Mouse (Mus musculus) frontal cortex, adult 2 months (tissue): Measurements from ENCODE around the gene Hist2h2ab. TPM values are rescaled to one million over a fixed set of nuclear protein-coding genes. Genes with fewer than 3 reads are reported as not detected.
A peak's percentile ranks its signal among the peaks of the same experiment; 100 is the strongest.
"Not testable (repeated sequence)": the region's sequence is repeated elsewhere in the genome, so short reads cannot be mapped to it uniquely, and the experiment has no call there.

Experiments used
- DNase-seq, 2 experiments: peaks; one replicate each; pipeline ENCODE4 v3.0.0; 2022; ENCODE audit warnings: low spot score in 1 of 2; ENCODE audit errors: extremely low spot score in 1 of 2
- polyA plus RNA-seq: library from polyadenylated mRNA; depleted of rRNA; stranded (reverse); fragments of >200 nt; gene quantifications from 2 replicates; pipeline ENCODE4 v1.2.3, GENCODE M21; 2012

Hist2h2ab gene
- polyA plus RNA-seq, 1 experiment, result 2.0 TPM

DNA sequence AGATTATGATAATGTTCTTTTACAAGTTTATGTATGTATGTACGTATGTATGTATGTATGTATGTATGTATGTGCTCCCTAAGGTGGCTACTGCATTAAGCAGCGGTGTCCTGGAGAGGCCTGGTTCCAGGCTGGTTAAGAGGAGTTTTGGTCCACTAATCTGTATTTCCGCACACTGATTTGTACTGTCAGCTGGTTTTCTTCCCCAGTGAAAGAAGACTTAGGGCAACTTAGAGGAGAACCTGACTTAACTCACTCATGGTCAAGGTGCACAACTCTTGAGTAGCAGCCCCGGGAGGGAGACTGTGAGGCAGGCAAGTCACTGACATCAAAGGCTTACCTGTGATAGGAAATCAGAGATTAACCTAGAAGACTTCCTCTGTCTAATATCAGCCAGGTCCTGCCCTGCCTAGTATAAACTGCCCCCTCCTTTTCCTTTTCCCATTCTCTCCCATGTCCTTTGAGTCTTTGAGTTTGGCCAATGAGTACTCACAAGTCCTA, 17.2 kb downstream of the Hist2h2ab start:
- no peak for DNase-seq

DNA sequence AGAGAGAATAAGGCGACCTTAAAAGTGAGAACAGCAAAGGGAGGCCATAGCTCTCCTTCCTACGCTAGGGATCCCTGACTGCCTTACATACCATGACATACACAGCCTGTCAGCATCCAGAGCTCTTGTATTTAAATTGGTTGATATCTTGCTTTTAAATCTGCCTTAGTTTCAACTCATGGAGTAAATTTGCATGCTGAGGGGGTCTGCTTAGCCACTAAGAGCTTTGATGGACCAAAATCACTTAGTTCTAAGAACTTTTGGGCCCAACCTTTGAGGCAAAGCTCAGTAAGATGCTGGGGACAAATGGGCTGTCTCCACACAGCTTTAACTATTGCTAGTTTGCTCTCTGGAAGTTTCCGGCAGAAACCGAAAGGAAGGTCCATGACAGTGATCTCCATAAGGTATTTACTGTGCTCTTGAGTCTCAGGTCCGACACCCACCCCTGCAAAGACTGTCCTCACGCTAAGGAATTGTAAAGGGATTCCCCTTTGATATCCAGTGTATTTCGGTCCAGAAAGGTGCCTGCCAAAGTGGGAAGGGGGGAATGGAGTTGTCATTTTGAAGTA, 17.8 kb downstream of the Hist2h2ab start:
- no peak for DNase-seq

DNA sequence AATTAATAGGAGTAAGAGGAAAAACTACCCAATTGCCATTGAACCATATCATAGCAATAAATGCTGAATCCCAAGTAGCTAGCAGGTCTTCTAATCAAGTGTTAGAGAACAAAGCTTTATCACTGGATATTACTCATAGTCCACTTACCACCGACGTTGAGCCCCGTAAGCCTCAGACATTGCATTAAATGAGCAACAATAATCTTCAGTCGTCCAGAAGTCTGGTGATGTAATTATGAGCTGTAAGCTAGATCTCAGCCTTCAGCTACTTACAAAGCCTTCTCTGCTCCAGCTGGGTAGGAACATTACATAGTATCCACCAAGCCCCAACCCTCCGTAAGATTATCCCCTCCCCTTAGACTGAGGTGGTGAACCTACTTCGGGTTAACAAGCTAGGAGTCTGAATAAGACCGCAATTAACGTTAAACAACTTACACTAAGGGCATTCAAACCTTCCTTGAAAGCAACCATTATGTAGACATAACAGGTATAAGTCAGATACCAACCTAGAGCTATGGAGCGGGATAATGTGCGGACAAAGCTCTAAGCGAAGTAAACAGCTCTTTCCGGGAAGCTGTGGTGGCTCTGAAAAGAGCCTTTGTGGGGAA, 18.3 kb downstream of the Hist2h2ab start:
- DNase-seq, result no peak

DNA sequence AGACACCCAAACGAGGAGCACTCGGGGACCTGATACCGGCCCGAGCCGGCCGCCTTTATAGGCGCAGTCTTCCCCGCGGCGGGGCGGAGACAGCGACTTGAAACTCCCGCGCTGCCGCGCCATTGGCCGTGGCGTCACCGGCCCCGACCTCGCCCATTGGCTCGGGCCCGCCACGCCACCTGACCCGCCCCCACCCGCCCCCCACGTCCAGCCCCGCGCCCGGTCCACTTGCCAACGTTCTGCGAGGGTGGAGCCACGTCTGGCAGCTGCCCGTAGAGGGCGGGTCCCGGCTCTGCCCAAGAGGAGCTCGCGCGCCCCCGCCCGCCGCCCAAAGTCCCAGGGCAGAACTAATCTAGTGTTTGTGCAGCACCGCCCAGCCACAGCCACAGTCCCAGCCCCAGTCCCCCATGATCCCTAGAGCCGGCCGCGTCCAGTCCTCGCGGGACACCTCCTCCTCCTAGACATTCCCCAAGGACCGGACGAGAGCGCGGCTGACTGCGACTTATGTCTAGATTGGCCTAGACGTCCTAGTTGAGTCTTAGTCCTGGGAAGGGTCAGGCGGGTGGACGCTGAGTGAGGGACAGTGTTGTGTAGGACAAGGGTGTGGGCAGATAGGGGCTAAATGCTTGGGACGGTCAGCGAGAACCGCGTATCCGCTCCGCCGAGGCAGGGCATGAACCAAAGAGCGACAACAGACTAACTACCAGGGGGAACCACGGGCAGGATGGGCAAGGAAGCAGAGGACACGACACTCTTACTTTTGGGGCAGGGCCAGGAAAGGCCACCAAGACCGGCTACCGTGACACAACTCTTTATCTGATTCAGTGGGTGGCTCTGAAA, 19.5 kb downstream of the Hist2h2ab start, which contains the start of gene Hist2h3c2:
TSS of gene Hist2h3c2 (minus strand) at position 174 of the 840 bp plus-strand sequence.
- DNase-seq, result not testable (repeated sequence)

DNA sequence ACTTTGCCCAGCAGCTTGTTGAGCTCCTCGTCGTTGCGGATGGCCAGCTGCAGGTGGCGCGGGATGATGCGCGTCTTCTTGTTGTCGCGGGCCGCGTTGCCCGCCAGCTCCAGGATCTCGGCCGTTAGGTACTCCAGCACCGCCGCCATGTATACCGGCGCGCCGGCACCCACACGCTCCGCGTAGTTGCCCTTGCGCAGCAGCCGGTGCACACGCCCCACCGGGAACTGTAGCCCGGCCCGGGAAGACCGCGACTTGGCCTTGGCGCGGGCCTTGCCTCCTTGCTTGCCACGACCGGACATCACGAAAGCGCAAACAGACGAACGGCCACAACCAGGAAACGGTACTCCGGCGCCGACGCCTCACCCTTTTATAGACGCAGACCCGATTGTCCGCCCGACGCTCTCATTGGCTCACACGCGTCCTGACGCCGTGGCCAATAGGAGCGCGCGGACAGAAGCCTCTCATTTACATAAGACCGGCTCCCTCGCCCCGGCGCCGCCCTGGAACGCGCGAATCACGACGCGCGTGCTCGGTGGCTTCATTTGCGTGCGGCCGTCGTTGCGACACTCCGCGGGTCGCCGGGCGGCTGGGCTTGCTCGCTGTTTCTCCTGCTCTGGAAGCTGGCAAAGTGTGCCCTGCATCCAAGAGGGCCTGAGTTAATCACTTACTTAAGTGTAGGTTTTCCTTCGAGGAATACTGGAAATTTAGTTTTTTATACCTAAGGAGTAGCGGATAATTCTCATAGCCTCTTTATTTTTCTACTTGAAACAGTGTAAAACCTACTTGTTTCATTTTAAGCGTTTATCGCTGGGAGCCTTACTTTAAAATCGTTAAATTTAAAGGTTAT, 20.5 kb downstream of the Hist2h2ab start, which contains the start of gene Hist2h2aa2:
TSS of gene Hist2h2aa2 (minus strand) at position 328 of the 850 bp plus-strand sequence.
- peak; percentile 88 to 99 for DNase-seq

DNA sequence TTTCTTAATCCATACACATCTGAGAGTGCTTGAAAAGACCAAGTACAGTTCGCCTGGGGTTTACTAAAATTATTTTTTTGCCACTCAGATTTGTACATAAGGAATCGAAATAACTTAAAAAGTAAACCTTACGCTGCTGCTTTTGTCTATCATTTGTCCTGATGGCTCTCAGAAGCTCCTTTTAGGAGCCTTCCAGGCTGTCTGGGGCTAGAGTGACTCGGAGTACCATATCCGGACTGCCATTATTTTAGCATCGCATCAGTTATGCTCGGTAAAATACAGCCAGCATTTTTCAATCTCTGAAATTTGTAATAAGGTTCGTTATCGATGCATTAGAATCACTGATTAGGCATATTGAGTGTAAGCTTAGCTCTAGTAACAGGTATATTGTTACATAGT, 21.1 kb downstream of the Hist2h2ab start:
- DNase-seq, result no peak

DNA sequence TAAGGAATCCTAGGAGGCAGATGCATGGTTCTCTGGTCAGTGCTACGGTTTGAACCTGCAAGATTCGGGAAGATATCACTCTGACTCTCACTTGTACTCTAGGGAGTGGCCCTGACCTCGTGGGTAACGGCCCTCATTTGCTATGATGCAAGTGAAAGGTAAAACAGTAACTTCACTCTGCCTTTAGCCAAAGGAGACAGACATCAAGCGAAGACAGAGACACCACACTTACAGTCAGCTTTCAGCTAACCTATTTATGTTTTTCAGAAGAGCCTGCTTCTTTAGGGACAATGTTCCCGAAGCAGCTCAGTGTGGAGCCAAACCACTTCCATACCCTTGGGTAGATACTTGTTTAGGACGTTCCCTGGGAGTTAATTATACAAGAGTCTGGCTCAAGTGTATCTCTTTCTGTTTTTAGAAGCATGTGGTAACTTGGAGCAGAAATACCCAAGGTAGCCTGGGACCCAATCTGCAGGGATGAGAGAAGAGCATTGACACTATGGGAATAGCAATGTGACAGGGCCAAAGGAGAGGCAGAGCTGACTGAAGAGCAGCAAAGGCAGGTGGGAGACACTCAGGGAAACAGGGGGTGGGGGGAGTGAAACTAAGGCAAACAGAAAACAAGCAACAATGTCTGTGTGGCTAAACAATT, 24.4 kb downstream of the Hist2h2ab start:
- DNase-seq, result no peak

DNA sequence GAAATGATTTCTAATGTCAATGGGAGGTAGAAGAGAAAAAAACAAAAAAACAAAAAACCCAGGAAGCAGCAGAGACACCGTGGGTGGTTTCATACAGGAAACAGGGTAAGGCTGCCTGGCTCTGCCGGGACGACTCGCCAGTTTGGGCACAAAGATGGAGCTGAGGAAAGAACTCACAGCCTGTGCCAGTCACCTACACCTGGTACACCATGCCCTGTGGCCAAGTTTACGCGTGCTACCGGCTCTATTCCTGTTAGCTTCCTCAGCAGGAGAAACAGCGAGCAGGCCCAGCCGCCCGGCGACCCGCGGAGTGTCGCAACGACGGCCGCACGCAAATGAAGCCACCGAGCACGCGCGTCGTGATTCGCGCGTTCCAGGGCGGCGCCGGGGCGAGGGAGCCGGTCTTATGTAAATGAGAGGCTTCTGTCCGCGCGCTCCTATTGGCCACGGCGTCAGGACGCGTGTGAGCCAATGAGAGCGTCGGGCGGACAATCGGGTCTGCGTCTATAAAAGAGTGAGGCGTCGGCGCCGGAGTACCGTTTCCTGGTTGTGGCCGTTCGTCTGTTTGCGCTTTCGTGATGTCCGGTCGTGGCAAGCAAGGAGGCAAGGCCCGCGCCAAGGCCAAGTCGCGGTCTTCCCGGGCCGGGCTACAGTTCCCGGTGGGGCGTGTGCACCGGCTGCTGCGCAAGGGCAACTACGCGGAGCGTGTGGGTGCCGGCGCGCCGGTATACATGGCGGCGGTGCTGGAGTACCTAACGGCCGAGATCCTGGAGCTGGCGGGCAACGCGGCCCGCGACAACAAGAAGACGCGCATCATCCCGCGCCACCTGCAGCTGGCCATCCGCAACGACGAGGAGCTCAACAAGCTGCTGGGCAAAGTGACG, 25.6 kb downstream of the Hist2h2ab start, which contains the start of gene Hist2h2aa1:
TSS of gene Hist2h2aa1 (plus strand) at position 495 of the 884 bp plus-strand sequence.
- peak; percentile 74 to 84 for DNase-seq

DNA sequence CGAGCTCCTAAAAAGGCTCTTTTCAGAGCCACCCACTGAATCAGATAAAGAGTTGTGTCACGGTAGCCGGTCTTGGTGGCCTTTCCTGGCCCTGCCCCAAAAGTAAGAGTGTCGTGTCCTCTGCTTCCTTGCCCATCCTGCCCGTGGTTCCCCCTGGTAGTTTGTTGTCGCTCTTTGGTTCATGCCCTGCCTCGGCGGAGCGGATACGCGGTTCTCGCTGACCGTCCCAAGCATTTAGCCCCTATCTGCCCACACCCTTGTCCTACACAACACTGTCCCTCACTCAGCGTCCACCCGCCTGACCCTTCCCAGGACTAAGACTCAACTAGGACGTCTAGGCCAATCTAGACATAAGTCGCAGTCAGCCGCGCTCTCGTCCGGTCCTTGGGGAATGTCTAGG, 26.4 kb downstream of the Hist2h2ab start:
- DNase-seq, result not testable (repeated sequence)

DNA sequence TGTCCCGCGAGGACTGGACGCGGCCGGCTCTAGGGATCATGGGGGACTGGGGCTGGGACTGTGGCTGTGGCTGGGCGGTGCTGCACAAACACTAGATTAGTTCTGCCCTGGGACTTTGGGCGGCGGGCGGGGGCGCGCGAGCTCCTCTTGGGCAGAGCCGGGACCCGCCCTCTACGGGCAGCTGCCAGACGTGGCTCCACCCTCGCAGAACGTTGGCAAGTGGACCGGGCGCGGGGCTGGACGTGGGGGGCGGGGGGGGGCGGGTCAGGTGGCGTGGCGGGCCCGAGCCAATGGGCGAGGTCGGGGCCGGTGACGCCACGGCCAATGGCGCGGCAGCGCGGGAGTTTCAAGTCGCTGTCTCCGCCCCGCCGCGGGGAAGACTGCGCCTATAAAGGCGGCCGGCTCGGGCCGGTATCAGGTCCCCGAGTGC, 26.8 kb downstream of the Hist2h2ab start, which contains the start of gene Hist2h3c1:
TSS of gene Hist2h3c1 (plus strand) at position 259 of the 430 bp plus-strand sequence.
- not testable (repeated sequence) for DNase-seq

DNA sequence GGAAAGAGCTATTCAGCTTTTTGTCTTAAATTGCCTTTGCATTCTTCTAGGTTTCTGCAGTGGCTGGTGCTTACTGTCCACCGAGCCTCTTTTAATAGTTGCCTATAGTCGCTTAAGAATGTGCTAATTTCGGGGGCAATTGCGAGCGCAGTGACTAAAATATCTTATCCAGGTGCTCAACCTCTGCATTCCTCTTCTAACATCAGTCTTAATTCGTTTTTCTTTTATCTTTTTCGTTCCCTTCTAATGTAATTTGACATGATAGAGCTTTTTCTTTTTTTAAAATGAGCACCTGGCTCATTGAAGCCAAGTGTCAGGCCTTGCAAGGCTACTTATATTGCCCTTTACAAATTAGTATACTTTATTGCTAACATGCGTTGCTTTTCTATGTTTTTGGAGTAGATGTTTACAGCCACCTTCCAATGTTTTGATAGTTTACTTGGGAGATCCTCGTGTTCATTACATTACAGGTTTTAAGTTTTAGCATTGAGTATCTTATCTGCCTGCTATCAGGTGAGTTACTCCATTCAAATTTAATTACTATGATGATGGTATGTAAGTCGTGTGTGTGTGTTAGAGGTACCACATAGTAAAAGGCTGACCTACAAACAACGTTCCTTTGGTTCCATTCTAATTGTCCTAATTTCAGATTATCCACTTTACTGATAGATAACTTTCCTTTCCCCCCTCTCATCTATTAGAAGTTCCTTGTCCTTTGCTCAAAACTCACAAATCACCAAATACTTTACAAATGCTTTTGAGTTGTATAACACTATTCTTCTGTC, 27.9 kb downstream of the Hist2h2ab start:
- DNase-seq, result no peak

DNA sequence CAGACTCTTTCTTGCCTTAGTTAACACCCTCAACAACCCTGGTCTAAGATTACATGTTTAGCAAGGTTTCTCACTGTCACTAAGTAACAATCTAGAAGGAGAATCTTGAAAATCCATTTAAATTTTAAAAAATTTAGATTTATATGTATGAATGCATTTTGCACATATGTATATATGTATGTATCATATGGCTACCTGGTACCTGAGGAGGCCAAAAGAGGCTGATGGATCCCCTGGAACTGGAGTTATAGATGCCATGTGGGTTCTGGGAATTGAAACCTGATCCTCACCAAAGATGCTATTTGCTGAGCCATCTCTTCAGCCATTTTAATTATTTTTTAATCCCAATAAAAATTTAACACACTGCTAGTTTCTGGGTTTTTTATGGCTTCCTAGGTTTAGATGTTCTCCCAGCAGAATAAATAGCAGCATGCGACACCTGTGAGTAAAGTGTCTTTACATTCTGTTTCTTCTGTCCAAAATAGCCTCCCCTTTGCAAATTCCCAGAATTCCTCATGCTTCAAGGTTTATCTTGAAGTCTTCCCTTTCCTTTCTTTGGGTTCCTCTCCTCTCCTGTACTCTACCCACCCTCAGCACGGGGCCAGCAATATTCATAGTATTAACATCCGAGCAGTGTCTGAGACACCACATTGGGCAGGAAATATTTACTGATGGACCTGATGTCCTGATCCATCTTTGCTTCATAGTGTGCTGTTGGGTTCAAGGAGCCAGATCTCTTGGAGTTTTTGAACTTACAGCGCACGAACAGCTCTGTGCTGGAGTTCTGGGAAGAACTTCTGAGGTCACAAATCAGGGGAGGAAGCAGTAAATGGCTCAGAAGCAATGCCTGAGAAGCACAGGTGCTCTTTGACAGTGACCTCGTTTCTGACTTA, 28.7 kb downstream of the Hist2h2ab start:
- no peak for DNase-seq

DNA sequence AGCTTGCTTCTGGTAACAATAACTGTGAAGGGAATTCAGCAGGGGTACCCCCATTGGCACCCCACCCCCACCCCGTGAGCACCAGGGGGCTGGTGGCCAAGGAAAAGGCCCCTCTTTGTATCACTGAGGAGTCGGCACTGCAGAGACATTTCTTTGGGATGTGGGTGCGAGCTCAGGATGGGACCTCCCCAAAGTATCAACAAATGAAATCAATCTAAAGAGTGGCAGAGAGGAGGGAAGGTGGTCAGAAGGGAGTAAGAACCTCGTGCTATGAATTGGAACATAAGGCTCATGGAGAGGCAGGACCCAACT, 29.3 kb downstream of the Hist2h2ab start:
- DNase-seq, result no peak

DNA sequence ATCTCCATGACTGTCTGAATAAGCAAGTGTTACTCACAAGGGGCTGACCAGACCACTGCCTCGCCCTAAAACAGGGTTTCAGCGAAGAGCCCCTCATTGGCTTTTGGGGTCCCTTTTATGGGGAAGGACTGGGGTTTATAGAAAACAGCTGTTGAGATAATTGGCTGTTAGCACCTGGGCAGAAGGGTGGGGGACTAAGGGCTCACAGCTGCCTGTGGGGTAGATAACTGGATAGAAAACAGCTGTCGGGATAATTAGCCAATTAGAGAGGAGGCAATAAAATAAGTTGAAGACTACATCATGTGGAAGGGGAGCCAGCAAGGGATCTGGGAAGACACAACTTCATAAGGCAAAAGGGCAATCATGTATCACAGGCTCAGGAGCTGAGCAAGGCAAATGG, 31.2 kb downstream of the Hist2h2ab start:
- DNase-seq, result no peak

DNA sequence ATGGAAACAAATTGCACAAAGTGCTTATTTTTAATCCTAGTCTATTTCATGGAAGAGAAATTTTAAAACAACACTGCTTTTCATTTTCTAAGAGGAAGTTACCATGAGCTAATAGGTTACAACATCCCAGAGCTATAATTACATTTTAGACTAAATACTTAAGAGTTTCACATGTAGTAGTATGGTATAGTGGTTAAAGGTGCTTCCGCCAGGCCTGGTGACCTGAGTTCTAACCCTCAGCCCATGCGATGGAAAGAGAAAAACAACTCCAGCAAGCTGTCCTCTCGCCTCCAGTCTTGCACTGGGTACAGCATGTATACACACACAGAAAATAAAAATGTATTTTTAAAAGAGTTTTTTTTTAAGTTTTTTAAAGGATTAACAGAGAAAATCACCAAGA, 32.1 kb downstream of the Hist2h2ab start:
- no peak for DNase-seq

DNA sequence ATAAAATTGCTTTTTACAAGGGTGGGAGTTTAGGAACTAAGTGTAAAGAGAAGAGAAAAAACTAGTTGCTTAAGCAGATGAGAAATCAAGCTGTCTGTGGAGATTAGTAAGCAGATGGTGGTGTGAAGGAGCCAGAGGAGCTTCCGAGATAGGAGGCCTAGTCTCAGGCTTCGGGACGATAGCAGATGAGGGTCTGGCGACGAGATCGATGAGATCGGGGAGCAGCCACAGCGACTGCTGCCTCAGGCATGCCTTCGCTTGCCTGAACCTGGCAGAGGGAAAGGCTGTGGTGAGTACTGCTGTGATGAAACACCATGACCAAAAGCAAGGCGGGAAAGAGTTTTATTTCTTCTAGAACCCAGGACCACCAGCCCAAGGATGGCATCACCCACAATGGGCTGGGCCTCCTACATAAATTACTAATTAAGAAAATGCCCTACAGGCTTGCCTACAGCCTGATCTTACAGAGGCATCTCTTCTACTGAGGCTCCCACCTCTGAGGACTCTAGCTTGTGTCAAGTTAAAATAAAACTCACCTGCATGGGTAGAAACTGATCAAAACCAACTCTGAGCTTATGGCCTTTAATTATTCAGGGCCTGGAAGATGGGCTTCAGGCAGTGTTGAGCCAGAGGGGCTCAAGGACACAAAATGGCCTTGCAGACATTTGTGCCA, 35.2 kb downstream of the Hist2h2ab start:
- DNase-seq, result no peak
